Mouse (Mus musculus): ENCODE data around the gene Crtac1.

DNA sequence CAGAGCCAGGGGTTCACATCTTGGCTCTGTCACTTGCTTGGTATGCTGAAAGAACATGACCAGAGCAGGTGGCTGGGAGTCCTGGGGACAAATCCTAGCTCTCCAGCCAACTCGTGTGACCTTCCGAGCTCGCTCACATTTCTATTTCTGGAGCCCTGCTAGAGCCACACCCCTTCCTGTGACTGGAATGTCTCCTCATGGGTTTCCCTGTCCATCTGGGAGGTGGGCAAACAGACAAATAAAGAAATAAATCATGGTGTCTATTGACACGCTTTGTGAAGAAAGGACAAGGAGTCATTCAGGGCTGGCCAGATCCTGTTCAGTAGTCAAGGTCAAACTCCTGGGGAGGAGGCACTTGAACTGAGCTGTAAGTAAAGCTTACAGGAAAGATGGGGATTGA, 143.2 kb downstream of the Crtac1 start:
- TF ChIP-seq CTCF (IDR thresholded peaks at IDR 0.05) (no peak), EP300 (IDR thresholded peaks at IDR 0.05) (no peak)
